Mouse (Mus musculus) erythroid progenitor cell, adult 5-6 weeks (primary cell): ENCODE measurements around the gene Abca1. TPM values are rescaled to one million over a fixed set of nuclear protein-coding genes. Genes with fewer than 3 reads are reported as not detected.
A peak's percentile ranks its signal among the peaks of the same experiment; 100 is the strongest.

Experiments used
- ATAC-seq: replicated peaks from 2 replicates; pipeline ENCODE4 v1.8.0; 2016; ENCODE audit warnings: moderate number of reproducible peaks, mild to moderate bottlenecking, moderate TSS enrichment, inconsistent platforms; ENCODE audit not compliant: poor library complexity, low FRiP score, severe bottlenecking
- total RNA-seq, 2 experiments: library from RNA; stranded (forward) in 1 of 2; stranded (reverse) in 1 of 2; fragments of 150-400 nt in 1 of 2; fragments of 186-747, 209-891 nt in 1 of 2; gene quantifications; 2 replicates each; pipeline versions ENCODE4 v1.2.3 to v1.2.4; 2015 to 2017; ENCODE audit warnings: low replicate concordance in 2 of 2

Gene Abca1
- total RNA-seq, 2 experiments from 2014 or later: 1.3 to 2.8 TPM

GRCm38 (mm10) chr4:53126794-53127193 lies 32.9 kb downstream of the Abca1 start:
- ATAC-seq: no peak

- ATAC-seq: no peak
Observed at GRCm38 (mm10) chr4:53124837-53125490, 34.7 kb downstream of the Abca1 start.

- no peak for ATAC-seq
Observed at GRCm38 (mm10) chr4:53122310-53122709, 37.4 kb downstream of the Abca1 start.

GRCm38 (mm10) chr4:53121516-53122227 lies 38.0 kb downstream of the Abca1 start:
- peak; percentile 56 for ATAC-seq

GRCm38 (mm10) chr4:53121084-53121483 lies 38.6 kb downstream of the Abca1 start:
- peak; percentile 75 for ATAC-seq

GRCm38 (mm10) chr4:53120038-53120685 lies 39.5 kb downstream of the Abca1 start:
- no peak for ATAC-seq

GRCm38 (mm10) chr4:53118643-53119042 lies 41.1 kb downstream of the Abca1 start:
- no peak for ATAC-seq

- no peak for ATAC-seq
Observed at GRCm38 (mm10) chr4:53117610-53118009, 42.1 kb downstream of the Abca1 start.

GRCm38 (mm10) chr4:53117076-53117475 lies 42.6 kb downstream of the Abca1 start:
- no peak for ATAC-seq

- ATAC-seq: no peak
Observed at GRCm38 (mm10) chr4:53115866-53116265, 43.8 kb downstream of the Abca1 start.

- no peak for ATAC-seq
Observed at GRCm38 (mm10) chr4:53115410-53115809, 44.3 kb downstream of the Abca1 start.

GRCm38 (mm10) chr4:53111919-53112355 lies 47.8 kb downstream of the Abca1 start:
- ATAC-seq: peak; percentile 78

- ATAC-seq: no peak
Observed at GRCm38 (mm10) chr4:53110356-53110755, 49.3 kb downstream of the Abca1 start.

- no peak for ATAC-seq
Observed at GRCm38 (mm10) chr4:53109381-53109928, 50.2 kb downstream of the Abca1 start.

GRCm38 (mm10) chr4:53108194-53108593 lies 51.5 kb downstream of the Abca1 start:
- ATAC-seq: no peak

- no peak for ATAC-seq
Observed at GRCm38 (mm10) chr4:53106732-53107131, 53.0 kb downstream of the Abca1 start.

GRCm38 (mm10) chr4:53106071-53106470 lies 53.6 kb downstream of the Abca1 start:
- ATAC-seq: no peak

- ATAC-seq: no peak
Observed at GRCm38 (mm10) chr4:53104634-53105033, 55.1 kb downstream of the Abca1 start.

- ATAC-seq: no peak
Observed at GRCm38 (mm10) chr4:53102529-53102928, 57.2 kb downstream of the Abca1 start.

GRCm38 (mm10) chr4:53101306-53101705 lies 58.4 kb downstream of the Abca1 start:
- ATAC-seq: no peak

GRCm38 (mm10) chr4:53100492-53100891 lies 59.2 kb downstream of the Abca1 start:
- ATAC-seq: no peak
